Mouse (Mus musculus) liver, postnatal 0 days (tissue): ENCODE results near the gene Nfatc4.

Source experiments
- CTCF ChIP-seq: sonication (generic); IDR thresholded peaks from 2 replicates; pipeline ENCODE4 v1.5.1; 2016; ENCODE audit warnings: antibody characterized with exemption, low read depth
- EP300 ChIP-seq: IDR thresholded peaks from 2 replicates; pipeline ENCODE4 v1.6.1; 2016; ENCODE audit warnings: antibody characterized with exemption, low read depth, mild to moderate bottlenecking

GRCm38 (mm10) chr14:55842794-55843193 is 19.9 kb downstream of the Nfatc4 start:
- peak; percentile 43 for TF ChIP-seq CTCF
- TF ChIP-seq EP300 = no peak
